Mouse (Mus musculus) E14TG2a.4 (cell line): ENCODE data around the gene Mdh1.

ENCODE experiments used
- CTCF ChIP-seq: conservative IDR thresholded peaks from 2 replicates; pipeline ENCODE4 v1.5.1; 2014; ENCODE audit warnings: low read length
- POU5F1 ChIP-seq: IDR thresholded peaks from 2 replicates; pipeline ENCODE4 v1.6.1; 2014; ENCODE audit warnings: low read length, borderline replicate concordance

DNA sequence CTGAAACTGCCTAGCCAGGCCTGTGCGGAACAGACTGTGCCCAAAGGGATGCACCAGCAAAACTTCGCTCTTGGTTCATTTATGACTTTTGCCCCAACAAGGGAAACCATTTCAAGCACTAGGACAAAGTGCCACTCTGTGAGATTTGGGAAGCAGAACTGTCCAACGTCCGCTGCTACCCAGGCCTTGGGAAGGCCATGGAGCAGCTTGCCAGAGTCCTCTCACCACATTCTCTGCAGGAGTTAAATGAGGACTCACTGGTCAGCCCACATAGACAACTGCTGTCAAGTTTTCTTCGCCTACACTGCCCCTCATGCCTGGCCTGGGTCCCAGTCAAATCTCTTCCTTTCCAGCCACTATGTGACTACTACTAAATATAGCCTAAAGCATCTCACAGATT is 10.8 kb downstream of the Mdh1 start:
- TF ChIP-seq CTCF (no peak), POU5F1 (no peak)
